Mouse (Mus musculus) hindbrain, embryonic 10.5 days (tissue): ENCODE measurements around the gene Kank3. TPM values are rescaled to one million over a fixed set of nuclear protein-coding genes. Genes with fewer than 3 reads are reported as not detected.

Experiments used
- DNase-seq: peaks from one replicate; pipeline ENCODE4 v3.0.0-alpha.2; 2017; ENCODE audit warnings: low spot score
- H3K27ac ChIP-seq: fragments of 300-500 bp; sonication (generic); 2 replicates; pipeline ENCODE4 v1.5.1; 2016; ENCODE audit warnings: mild to moderate bottlenecking, moderate library complexity
- H3K27me3 ChIP-seq: fragments of 300-500 bp; sonication (generic); 2 replicates; pipeline ENCODE4 v1.6.1; 2016; ENCODE audit warnings: mild to moderate bottlenecking; ENCODE audit not compliant: poor library complexity, insufficient read depth, severe bottlenecking
- H3K36me3 ChIP-seq: fragments of 300-500 bp; sonication (generic); 2 replicates; pipeline ENCODE4 v1.6.1; 2016; ENCODE audit warnings: mild to moderate bottlenecking, moderate library complexity
- H3K4me1 ChIP-seq: fragments of 300-500 bp; sonication (generic); replicated peaks from 2 replicates; pipeline ENCODE4 v1.6.1; 2016; ENCODE audit warnings: mild to moderate bottlenecking
- H3K4me3 ChIP-seq: fragments of 300-500 bp; sonication (generic); 2 replicates; pipeline ENCODE4 v1.5.1; 2016; ENCODE audit warnings: mild to moderate bottlenecking, moderate library complexity
- H3K9me3 ChIP-seq: fragments of 300-500 bp; sonication (generic); 2 replicates; pipeline ENCODE4 v1.6.1; 2016; ENCODE audit warnings: mild to moderate bottlenecking, moderate library complexity
- WGBS: fragments of 180-500 bp; shearing (Covaris S2); methylation state at CpG from one replicate; pipeline ENCODE4 v1.1.7; 2016; 5-methylcytosine and 5-hydroxymethylcytosine counted together
- polyA plus RNA-seq: library from polyadenylated mRNA; unstranded; fragments of >200 nt; fragmentation: Nextera tagmentation; extraction: Ambion mirVana; gene quantifications from 2 replicates; pipeline ENCODE4 v1.2.1, GENCODE M21; 2016

Gene Kank3
- polyA plus RNA-seq, 1 experiment from 2014 or later = 28.5 TPM

DNA sequence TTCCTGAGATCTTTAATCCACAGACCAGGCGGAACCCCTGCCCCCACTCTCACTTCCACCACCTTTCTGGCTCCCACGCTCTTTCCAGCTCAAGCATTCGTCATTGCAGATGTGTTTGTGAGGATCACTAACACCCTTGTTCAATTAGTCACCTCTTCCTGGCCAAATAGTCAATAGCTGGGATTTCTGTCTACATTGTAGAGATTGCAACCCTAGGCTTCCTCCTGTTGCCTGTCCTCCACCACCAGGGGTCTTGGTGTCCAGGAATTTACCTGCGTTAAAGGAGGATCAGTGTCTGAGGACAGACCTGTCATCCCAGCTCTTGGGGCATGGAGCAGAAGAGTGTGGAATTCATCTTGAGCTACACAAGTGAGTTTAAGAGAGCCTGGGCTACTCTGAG lies 28.3 kb upstream of the Kank3 start:
- H3K27ac ChIP-seq = peak overlapping the region; percentile 89
- H3K9me3 ChIP-seq = no peaks in the 10 kb centered on the region
- peak; percentile 5 for DNase-seq
- peaks cover 47% of the 10 kb centered on the region for H3K4me1 ChIP-seq
- peaks cover 20% of the 10 kb centered on the region; the same call in 1 of the 2 replicates for H3K27me3 ChIP-seq
- 47% methylated on average over 4 of the region's 4 CpGs for WGBS
- peak overlapping the region; percentile 66 for H3K4me3 ChIP-seq
- peaks cover 6% of the 10 kb centered on the region for H3K36me3 ChIP-seq

DNA sequence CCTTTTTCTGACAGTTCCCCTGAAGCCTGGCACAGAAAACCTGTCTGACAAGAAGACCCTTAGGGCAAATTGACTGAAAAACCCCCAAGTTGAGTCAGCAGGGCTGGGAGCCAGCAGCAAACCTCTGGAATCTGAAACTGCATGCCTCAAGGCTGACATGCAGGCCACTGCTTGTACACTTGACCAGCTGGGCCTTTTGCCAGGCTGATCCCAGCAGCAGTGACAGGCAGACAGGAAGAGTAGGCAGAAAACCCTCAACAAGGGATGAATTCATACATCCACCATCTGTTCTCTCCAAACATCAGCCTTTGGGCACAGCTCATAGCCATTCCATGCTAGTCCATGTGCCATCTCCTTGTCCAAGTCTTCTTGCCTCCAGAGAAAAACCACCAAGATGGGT lies 26.9 kb upstream of the Kank3 start:
- Histone ChIP-seq H3K27me3 (peaks cover 20% of the 10 kb centered on the region; the same call in 1 of the 2 replicates), H3K4me3 (no peak overlapping the region), H3K27ac (no peak overlapping the region), H3K9me3 (no peaks in the 10 kb centered on the region), H3K36me3 (no peaks in the 10 kb centered on the region), H3K4me1 (peaks cover 47% of the 10 kb centered on the region)
- DNase-seq = no peak

- no peak for DNase-seq
- Histone ChIP-seq H3K4me1 (peaks cover 37% of the 10 kb centered on the region), H3K9me3 (no peaks in the 10 kb centered on the region), H3K27ac (no peak overlapping the region), H3K4me3 (no peak overlapping the region), H3K36me3 (no peaks in the 10 kb centered on the region), H3K27me3 (peaks cover 20% of the 10 kb centered on the region; the same call in 1 of the 2 replicates)
- 92% methylated on average over 2 of the region's 2 CpGs for WGBS
Measured at GRCm38 (mm10) chr17:33784939-33785338, 25.4 kb upstream of the Kank3 start.

GRCm38 (mm10) chr17:33786375-33786774 lies 23.9 kb upstream of the Kank3 start:
- Histone ChIP-seq H3K4me3 (no peak overlapping the region), H3K27me3 (peaks cover 10% of the 10 kb centered on the region; the same call in 1 of the 2 replicates), H3K4me1 (peaks cover 22% of the 10 kb centered on the region), H3K36me3 (no peaks in the 10 kb centered on the region), H3K9me3 (no peaks in the 10 kb centered on the region), H3K27ac (no peak overlapping the region)
- 86% methylated on average over 18 of the region's 18 CpGs for WGBS
- no peak for DNase-seq

GRCm38 (mm10) chr17:33788732-33789131 lies 21.6 kb upstream of the Kank3 start:
- Histone ChIP-seq H3K27me3 (no peaks in the 10 kb centered on the region), H3K36me3 (no peaks in the 10 kb centered on the region), H3K4me1 (peaks cover 10% of the 10 kb centered on the region), H3K27ac (no peak overlapping the region), H3K4me3 (no peak overlapping the region), H3K9me3 (no peaks in the 10 kb centered on the region)
- 81% methylated on average over 4 of the region's 4 CpGs for WGBS
- DNase-seq = no peak

GRCm38 (mm10) chr17:33798306-33798705 lies 12.0 kb upstream of the Kank3 start:
- Histone ChIP-seq H3K27ac (no peak overlapping the region), H3K36me3 (no peaks in the 10 kb centered on the region), H3K27me3 (no peaks in the 10 kb centered on the region), H3K4me1 (no peaks in the 10 kb centered on the region), H3K4me3 (no peak overlapping the region), H3K9me3 (no peaks in the 10 kb centered on the region)
- 57% methylated on average over 3 of the region's 3 CpGs for WGBS
- DNase-seq = no peak

DNA sequence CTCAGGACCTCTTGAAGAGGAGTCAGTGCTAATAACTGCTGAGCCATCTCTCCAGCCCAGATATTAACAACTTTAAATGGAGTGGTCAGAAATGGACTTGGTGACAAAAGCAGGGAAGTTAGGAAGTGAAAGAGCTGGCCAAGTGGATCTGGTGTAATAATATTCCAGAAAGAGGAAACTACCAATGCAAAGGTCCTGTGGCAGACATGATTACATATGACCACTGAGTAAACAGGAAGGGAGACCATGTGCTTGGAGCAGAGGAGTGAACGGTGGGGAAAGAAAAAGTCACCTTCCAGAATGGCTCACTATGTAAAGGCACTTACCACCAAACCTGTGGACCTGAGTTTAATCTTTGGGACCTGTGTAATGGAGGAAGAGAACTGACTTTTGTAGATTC lies 11.0 kb upstream of the Kank3 start:
- Histone ChIP-seq H3K4me3 (no peak overlapping the region), H3K27ac (no peak overlapping the region), H3K4me1 (no peaks in the 10 kb centered on the region), H3K27me3 (no peaks in the 10 kb centered on the region), H3K36me3 (no peaks in the 10 kb centered on the region), H3K9me3 (no peaks in the 10 kb centered on the region)
- WGBS = 63% methylated on average over 1 of the region's 1 CpGs
- DNase-seq = no peak

GRCm38 (mm10) chr17:33802221-33802620 lies 8.1 kb upstream of the Kank3 start:
- DNase-seq = no peak
- WGBS = 3% methylated on average over 2 of the region's 2 CpGs

DNA sequence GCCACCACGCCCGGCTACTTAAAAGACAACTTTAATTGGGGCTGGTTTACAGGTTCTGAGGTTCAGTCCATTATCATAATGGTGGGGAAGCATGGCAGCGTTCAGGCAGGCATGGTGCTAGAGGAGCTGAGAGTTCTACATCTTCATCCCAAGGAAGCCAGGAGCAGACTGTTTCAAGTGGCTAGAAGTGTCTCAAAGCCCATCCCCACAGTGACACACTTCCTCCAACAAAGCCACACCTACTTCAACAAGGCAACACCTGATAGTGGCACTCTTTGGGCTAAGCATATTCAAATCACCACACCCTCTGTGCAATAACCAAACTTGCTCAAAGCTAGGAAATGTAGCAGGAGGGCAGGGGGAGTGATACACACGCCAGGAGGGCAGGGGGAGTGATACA lies 6.1 kb upstream of the Kank3 start:
- no peaks in the 10 kb centered on the region for H3K9me3 ChIP-seq
- H3K4me1 ChIP-seq = peaks cover 4% of the 10 kb centered on the region; the same call in 1 of the 2 replicates
- DNase-seq = no peak
- no peaks in the 10 kb centered on the region for H3K27me3 ChIP-seq
- no peak overlapping the region for H3K4me3 ChIP-seq
- H3K36me3 ChIP-seq = no peaks in the 10 kb centered on the region
- H3K27ac ChIP-seq = no peak overlapping the region
- WGBS = 67% methylated on average over 4 of the region's 4 CpGs

More at GRCm38 (mm10) chr17:33802221-33802620, 8.1 kb upstream of the Kank3 start:
- Histone ChIP-seq H3K9me3 (no peaks in the 10 kb centered on the region), H3K27ac (no peak overlapping the region), H3K27me3 (no peaks in the 10 kb centered on the region), H3K4me1 (no peaks in the 10 kb centered on the region), H3K36me3 (no peaks in the 10 kb centered on the region), H3K4me3 (no peak overlapping the region)

GRCm38 (mm10) chr17:33804745-33805144 lies 5.6 kb upstream of the Kank3 start:
- no peak for DNase-seq
- Histone ChIP-seq H3K27me3 (no peaks in the 10 kb centered on the region), H3K4me3 (no peak overlapping the region), H3K4me1 (peaks cover 4% of the 10 kb centered on the region; the same call in 1 of the 2 replicates), H3K9me3 (no peaks in the 10 kb centered on the region), H3K27ac (no peak overlapping the region), H3K36me3 (no peaks in the 10 kb centered on the region)
- WGBS = 62% methylated on average over 1 of the region's 1 CpGs

GRCm38 (mm10) chr17:33807181-33807888 lies 3.0 kb upstream of the Kank3 start:
- H3K4me3 ChIP-seq = no peak overlapping the region
- H3K9me3 ChIP-seq = no peaks in the 10 kb centered on the region
- no peak overlapping the region for H3K27ac ChIP-seq
- WGBS = 62% methylated on average over 9 of the region's 9 CpGs
- H3K27me3 ChIP-seq = peaks cover 20% of the 10 kb centered on the region
- DNase-seq = no peak
- H3K4me1 ChIP-seq = peaks cover 17% of the 10 kb centered on the region
- H3K36me3 ChIP-seq = no peaks in the 10 kb centered on the region

DNA sequence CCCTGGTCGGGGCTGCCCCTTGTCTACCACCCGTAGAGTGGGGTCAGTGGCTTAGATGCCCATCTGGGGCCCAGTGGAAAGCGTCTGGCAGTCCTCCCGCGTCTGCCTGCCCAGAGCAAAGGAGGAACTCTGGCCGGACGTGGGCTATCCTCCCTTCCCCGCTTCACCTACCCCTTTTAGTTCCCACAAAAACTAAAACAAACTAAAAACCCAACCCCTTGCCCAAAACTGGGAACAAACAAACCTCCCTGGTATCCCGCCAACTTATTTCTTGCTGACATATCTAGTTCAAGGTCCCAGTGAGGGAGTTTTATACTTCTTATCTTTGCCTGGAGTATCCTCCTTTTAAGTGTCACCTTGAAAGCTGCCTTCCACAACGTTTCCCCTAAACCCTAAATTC lies 2.1 kb upstream of the Kank3 start:
- no peaks in the 10 kb centered on the region for H3K36me3 ChIP-seq
- H3K4me1 ChIP-seq = peaks cover 20% of the 10 kb centered on the region
- H3K27ac ChIP-seq = no peak overlapping the region
- peaks cover 23% of the 10 kb centered on the region for H3K27me3 ChIP-seq
- H3K4me3 ChIP-seq = no peak overlapping the region
- WGBS = 40% methylated on average over 10 of the region's 10 CpGs
- no peak for DNase-seq
- H3K9me3 ChIP-seq = no peaks in the 10 kb centered on the region

- WGBS = 29% methylated on average over 7 of the region's 7 CpGs
Measured at GRCm38 (mm10) chr17:33811142-33811516, 810 bp downstream of the Kank3 start.

More at GRCm38 (mm10) chr17:33811142-33811516, 810 bp downstream of the Kank3 start:
- DNase-seq = no peak
- H3K27me3 ChIP-seq = peaks cover 23% of the 10 kb centered on the region
- H3K4me3 ChIP-seq = peak overlapping the region; percentile 64
- no peaks in the 10 kb centered on the region for H3K9me3 ChIP-seq
- 0 out of 2 replicates have a peak overlapping the region, but pooled peaks have one; percentile 31 for H3K27ac ChIP-seq
- H3K36me3 ChIP-seq = no peaks in the 10 kb centered on the region; the same call in 1 of the 2 replicates
- H3K4me1 ChIP-seq = peaks cover 20% of the 10 kb centered on the region
